Mouse (Mus musculus): ENCODE data around the gene Prrc2a. TPM values are rescaled to one million over a fixed set of nuclear protein-coding genes. Genes with fewer than 3 reads are reported as not detected.

The Prrc2a gene
- polyA plus RNA-seq, 1 experiment from 2014 or later = 125 TPM

DNA sequence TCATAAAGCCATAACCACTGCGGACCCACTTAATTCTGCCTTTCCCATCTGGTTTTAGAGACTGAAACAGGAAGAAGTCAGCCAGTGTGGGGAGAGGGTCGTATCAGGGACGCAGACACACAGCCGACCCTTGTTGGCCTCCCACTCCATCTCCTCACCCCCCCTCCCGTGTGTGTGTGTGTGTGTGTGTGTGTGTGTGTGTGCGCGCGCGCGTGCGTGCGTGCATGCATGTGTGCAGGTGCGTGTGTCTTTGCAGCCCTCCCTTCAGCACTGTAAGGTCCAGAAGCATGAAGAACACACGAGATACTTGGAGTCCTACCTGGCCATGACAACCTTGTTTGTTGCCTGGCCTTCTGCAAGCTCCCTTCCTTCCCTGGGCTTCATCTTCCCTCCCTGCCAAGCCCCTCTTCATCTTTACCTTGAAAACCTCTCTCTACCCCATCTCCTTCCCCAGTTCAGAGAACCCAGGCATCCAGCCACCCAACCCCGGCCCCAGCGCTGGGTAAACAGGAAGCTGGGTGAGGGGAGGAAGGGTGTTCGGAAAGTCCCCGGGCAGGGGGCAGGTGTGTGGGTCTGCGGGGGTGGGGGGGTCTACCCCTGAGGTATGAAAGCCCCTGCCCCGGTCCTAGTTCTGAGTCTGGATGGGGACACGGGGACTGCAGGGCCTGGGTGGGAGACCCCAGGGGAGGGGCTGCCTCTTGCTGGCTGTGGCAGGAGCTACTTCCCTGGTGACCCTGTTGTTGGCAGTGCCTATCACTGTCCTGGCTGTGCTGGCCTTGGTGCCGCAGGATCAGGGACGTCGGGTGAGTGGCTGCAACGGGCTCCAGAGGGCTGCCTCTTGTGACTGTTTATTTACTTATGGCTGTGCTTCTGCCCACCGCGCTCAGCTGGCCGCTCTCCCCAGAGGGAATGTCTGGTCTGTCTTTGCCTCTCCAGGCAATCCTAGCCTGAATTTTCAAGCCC lies 29.5 kb upstream of the Prrc2a start, which contains the start of gene Ltb:
Gene Ltb (plus strand): TSS at position 559 of the 963 bp plus-strand sequence.
- no peaks in the 10 kb centered on the region for H3K36me3 ChIP-seq (ENCODE audit: control insufficient read depth, insufficient read depth, low read length)

GRCm38 (mm10) chr17:35192924-35193323 lies 28.2 kb upstream of the Prrc2a start:
- H3K36me3 ChIP-seq (ENCODE audit: control insufficient read depth, insufficient read depth, low read length) = no peaks in the 10 kb centered on the region
- peaks cover 12% of the 10 kb centered on the region for H3K27me3 ChIP-seq (ENCODE audit: control insufficient read depth, insufficient read depth, low read length)
- WGBS = 80% methylated on average over 5 of the region's 5 CpGs
- peaks cover 4% of the 10 kb centered on the region; the same call in 1 of the 2 replicates for H3K4me1 ChIP-seq (ENCODE audit: control insufficient read depth, insufficient read depth, low read length)
- no peak overlapping the region for H3K9ac ChIP-seq (ENCODE audit: low read length)
- no peak overlapping the region for H3K4me2 ChIP-seq (ENCODE audit: low read depth, low read length)
- no peak for ATAC-seq (ENCODE audit: insufficient read depth, low FRiP score)
- no peaks in the 10 kb centered on the region for H3K9me3 ChIP-seq (replicated peaks; ENCODE audit: control insufficient read depth, low read length)
- H3K27ac ChIP-seq (ENCODE audit: low read length) = no peak overlapping the region
- no peak overlapping the region for H3K4me3 ChIP-seq (replicated peaks; ENCODE audit: low read length)

More for the DNA sequence above, 29.5 kb upstream of the Prrc2a start, which contains the start of gene Ltb:
- H3K27me3 ChIP-seq (ENCODE audit: control insufficient read depth, insufficient read depth, low read length) = peaks cover 12% of the 10 kb centered on the region
- no peak for ATAC-seq (ENCODE audit: insufficient read depth, low FRiP score)
- peak within 1 kb of the TSS; percentile 36; the same call in 1 of the 2 replicates for H3K9ac ChIP-seq (ENCODE audit: low read length)
- no peak within 1 kb of the TSS for H3K27ac ChIP-seq (ENCODE audit: low read length)
- peaks cover 4% of the 10 kb centered on the region; the same call in 1 of the 2 replicates for H3K4me1 ChIP-seq (ENCODE audit: control insufficient read depth, insufficient read depth, low read length)
- peak within 1 kb of the TSS; percentile 88 for H3K4me2 ChIP-seq (ENCODE audit: low read depth, low read length)
- 49% methylated on average over 28 of the region's 28 CpGs for WGBS
- H3K9me3 ChIP-seq (replicated peaks; ENCODE audit: control insufficient read depth, low read length) = no peaks in the 10 kb centered on the region
- peak within 1 kb of the TSS; percentile 51 for H3K4me3 ChIP-seq (replicated peaks; ENCODE audit: low read length)

- ATAC-seq (ENCODE audit: insufficient read depth, low FRiP score) = no peak
- no peaks in the 10 kb centered on the region for H3K36me3 ChIP-seq (ENCODE audit: control insufficient read depth, insufficient read depth, low read length)
- H3K27me3 ChIP-seq (ENCODE audit: control insufficient read depth, insufficient read depth, low read length) = peaks cover 12% of the 10 kb centered on the region
- H3K9ac ChIP-seq (ENCODE audit: low read length) = no peak overlapping the region
- H3K27ac ChIP-seq (ENCODE audit: low read length) = no peak overlapping the region
- 62% methylated on average over 2 of the region's 2 CpGs for WGBS
- no peak overlapping the region for H3K4me3 ChIP-seq (replicated peaks; ENCODE audit: low read length)
- H3K9me3 ChIP-seq (replicated peaks; ENCODE audit: control insufficient read depth, low read length) = no peaks in the 10 kb centered on the region
- no peak overlapping the region for H3K4me2 ChIP-seq (ENCODE audit: low read depth, low read length)
- peaks cover 5% of the 10 kb centered on the region for H3K4me1 ChIP-seq (ENCODE audit: control insufficient read depth, insufficient read depth, low read length)
These were observed 27.0 kb upstream of the Prrc2a start for GRCm38 (mm10) chr17:35191723-35192122.

- H3K4me2 ChIP-seq (ENCODE audit: low read depth, low read length) = no peak overlapping the region
- peaks cover 7% of the 10 kb centered on the region for H3K27me3 ChIP-seq (ENCODE audit: control insufficient read depth, insufficient read depth, low read length)
- H3K36me3 ChIP-seq (ENCODE audit: control insufficient read depth, insufficient read depth, low read length) = no peaks in the 10 kb centered on the region
- 59% methylated on average over 4 of the region's 4 CpGs for WGBS
- no peak overlapping the region for H3K4me3 ChIP-seq (replicated peaks; ENCODE audit: low read length)
- H3K9ac ChIP-seq (ENCODE audit: low read length) = no peak overlapping the region
- no peak for ATAC-seq (ENCODE audit: insufficient read depth, low FRiP score)
- peaks cover 8% of the 10 kb centered on the region for H3K4me1 ChIP-seq (ENCODE audit: control insufficient read depth, insufficient read depth, low read length)
- peak overlapping the region; percentile 57 for H3K27ac ChIP-seq (ENCODE audit: low read length)
- no peaks in the 10 kb centered on the region for H3K9me3 ChIP-seq (replicated peaks; ENCODE audit: control insufficient read depth, low read length)
These were observed 25.4 kb upstream of the Prrc2a start for GRCm38 (mm10) chr17:35190096-35190495.

DNA sequence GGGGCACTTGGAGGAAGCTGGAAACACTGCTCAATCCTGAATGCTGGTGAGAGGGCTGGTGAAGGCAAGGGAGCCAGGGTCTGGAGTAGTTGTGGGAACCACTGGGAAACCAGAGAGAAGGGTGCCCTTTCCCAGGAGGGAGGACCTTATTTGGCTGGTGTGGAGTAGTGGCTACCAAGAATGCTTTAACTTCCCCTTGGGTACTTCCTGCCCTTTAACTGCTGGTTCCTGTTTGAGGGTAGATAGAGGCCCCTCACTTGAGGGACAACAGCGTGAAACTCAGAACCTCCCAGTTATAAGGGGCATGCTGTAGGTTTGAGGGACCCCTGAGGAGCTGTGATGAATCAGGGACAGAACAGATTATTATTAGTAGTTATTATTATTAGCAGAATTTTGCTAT lies 24.5 kb upstream of the Prrc2a start:
- Histone ChIP-seq H3K27me3 (ENCODE audit: control insufficient read depth, insufficient read depth, low read length) (no peaks in the 10 kb centered on the region), H3K9me3 (replicated peaks; ENCODE audit: control insufficient read depth, low read length) (no peaks in the 10 kb centered on the region), H3K9ac (ENCODE audit: low read length) (no peak overlapping the region), H3K4me2 (ENCODE audit: low read depth, low read length) (no peak overlapping the region), H3K36me3 (ENCODE audit: control insufficient read depth, insufficient read depth, low read length) (no peaks in the 10 kb centered on the region), H3K4me1 (ENCODE audit: control insufficient read depth, insufficient read depth, low read length) (peaks cover 5% of the 10 kb centered on the region), H3K4me3 (replicated peaks; ENCODE audit: low read length) (no peak overlapping the region), H3K27ac (ENCODE audit: low read length) (peak overlapping the region; percentile 57)
- WGBS = 77% methylated on average over 1 of the region's 1 CpGs
- no peak for ATAC-seq (ENCODE audit: insufficient read depth, low FRiP score)

DNA sequence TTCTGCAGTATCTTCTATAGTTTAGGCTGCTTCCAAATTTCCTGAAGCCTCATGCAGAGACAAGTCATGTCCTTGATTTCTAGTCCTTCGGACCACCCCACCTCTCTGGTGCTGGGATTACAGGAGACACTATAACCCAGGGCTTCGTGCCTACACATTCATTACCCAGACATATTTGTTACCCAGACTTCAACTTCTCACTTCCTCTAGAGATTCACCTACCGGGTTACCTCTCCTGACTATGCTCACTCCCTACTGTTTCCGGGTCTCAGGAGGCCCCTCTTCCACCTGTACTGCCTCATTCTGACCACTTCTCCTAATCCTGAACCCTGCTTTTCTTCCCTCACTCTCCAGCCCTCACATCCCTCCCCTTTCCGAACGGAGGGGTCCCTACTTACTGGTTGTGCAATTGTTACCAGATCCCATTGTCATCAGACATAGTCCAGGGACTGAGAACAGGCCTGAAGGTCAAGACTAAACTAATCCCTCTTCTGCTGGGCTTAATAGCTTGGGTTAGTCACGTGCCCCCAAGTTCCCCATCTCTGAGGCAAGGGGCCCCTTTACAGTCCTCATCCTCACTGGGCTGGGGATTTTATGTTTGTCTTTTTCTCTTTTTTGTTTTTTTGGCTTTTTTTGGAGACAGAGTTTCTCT lies 23.4 kb upstream of the Prrc2a start, which contains the start of gene Lst1:
Gene Lst1 (minus strand): TSS at position 481 of the 652 bp plus-strand sequence.
- 59% methylated on average over 7 of the region's 7 CpGs for WGBS
- no peak within 1 kb of the TSS for H3K4me3 ChIP-seq (replicated peaks; ENCODE audit: low read length)
- H3K36me3 ChIP-seq (ENCODE audit: control insufficient read depth, insufficient read depth, low read length) = no peaks in the 10 kb centered on the region
- H3K27me3 ChIP-seq (ENCODE audit: control insufficient read depth, insufficient read depth, low read length) = no peaks in the 10 kb centered on the region
- no peak within 1 kb of the TSS for H3K9ac ChIP-seq (ENCODE audit: low read length)
- no peaks in the 10 kb centered on the region for H3K9me3 ChIP-seq (replicated peaks; ENCODE audit: control insufficient read depth, low read length)
- no peak within 1 kb of the TSS for H3K4me2 ChIP-seq (ENCODE audit: low read depth, low read length)
- peaks cover 4% of the 10 kb centered on the region for H3K4me1 ChIP-seq (ENCODE audit: control insufficient read depth, insufficient read depth, low read length)
- peak within 1 kb of the TSS; percentile 12; the same call in 1 of the 2 replicates for H3K27ac ChIP-seq (ENCODE audit: low read length)
- ATAC-seq (ENCODE audit: insufficient read depth, low FRiP score) = no peak

GRCm38 (mm10) chr17:35187345-35187744 lies 22.6 kb upstream of the Prrc2a start:
- no peak for ATAC-seq (ENCODE audit: insufficient read depth, low FRiP score)

GRCm38 (mm10) chr17:35186681-35187080 lies 22.0 kb upstream of the Prrc2a start:
- no peaks in the 10 kb centered on the region for H3K9me3 ChIP-seq (replicated peaks; ENCODE audit: control insufficient read depth, low read length)
- H3K27me3 ChIP-seq (ENCODE audit: control insufficient read depth, insufficient read depth, low read length) = no peaks in the 10 kb centered on the region
- 0% methylated on average over 4 of the region's 4 CpGs for WGBS
- H3K4me1 ChIP-seq (ENCODE audit: control insufficient read depth, insufficient read depth, low read length) = peaks cover 4% of the 10 kb centered on the region
- ATAC-seq (ENCODE audit: insufficient read depth, low FRiP score) = peak; percentile 49; the same call in 1 of the 2 replicates
- H3K27ac ChIP-seq (ENCODE audit: low read length) = peak overlapping the region; percentile 74
- H3K4me2 ChIP-seq (ENCODE audit: low read depth, low read length) = peak overlapping the region; percentile 50
- H3K4me3 ChIP-seq (replicated peaks; ENCODE audit: low read length) = peak overlapping the region; percentile 47
- H3K36me3 ChIP-seq (ENCODE audit: control insufficient read depth, insufficient read depth, low read length) = no peaks in the 10 kb centered on the region
- H3K9ac ChIP-seq (ENCODE audit: low read length) = peak overlapping the region; percentile 56

More at GRCm38 (mm10) chr17:35187345-35187744, 22.6 kb upstream of the Prrc2a start:
- no peak overlapping the region for H3K27ac ChIP-seq (ENCODE audit: low read length)
- no peaks in the 10 kb centered on the region for H3K36me3 ChIP-seq (ENCODE audit: control insufficient read depth, insufficient read depth, low read length)
- no peak overlapping the region for H3K4me3 ChIP-seq (replicated peaks; ENCODE audit: low read length)
- H3K9ac ChIP-seq (ENCODE audit: low read length) = no peak overlapping the region
- no peaks in the 10 kb centered on the region for H3K9me3 ChIP-seq (replicated peaks; ENCODE audit: control insufficient read depth, low read length)
- H3K27me3 ChIP-seq (ENCODE audit: control insufficient read depth, insufficient read depth, low read length) = no peaks in the 10 kb centered on the region
- 62% methylated on average over 4 of the region's 4 CpGs for WGBS
- peaks cover 4% of the 10 kb centered on the region for H3K4me1 ChIP-seq (ENCODE audit: control insufficient read depth, insufficient read depth, low read length)
- no peak overlapping the region for H3K4me2 ChIP-seq (ENCODE audit: low read depth, low read length)

Measured in stomach, embryonic 16.5 days (tissue).